10 mouse cellular contexts compared by ENCODE assay signal in the genomic region with DNA sequence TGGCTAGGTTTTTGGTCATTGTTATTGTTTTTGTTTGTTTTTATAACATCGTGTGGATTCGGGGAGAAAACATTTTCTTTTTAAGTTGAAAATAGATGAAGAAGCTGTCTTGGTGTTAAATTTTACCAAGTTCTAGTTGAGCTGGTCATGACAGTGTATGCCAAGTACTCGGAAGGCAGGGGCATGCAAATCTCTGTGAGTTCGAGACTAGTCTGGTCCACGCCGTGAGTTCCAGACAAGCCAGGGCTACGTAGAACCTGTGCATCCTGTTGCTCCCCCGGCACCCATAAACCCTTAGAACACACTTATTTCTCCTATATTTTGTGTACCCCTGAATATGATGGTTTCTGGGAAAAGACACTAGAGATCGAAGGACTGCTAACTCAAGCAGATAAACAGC. TPM values are rescaled to one million over a fixed set of nuclear protein-coding genes. Genes with fewer than 3 reads are reported as not detected.
DNase-seq lines count a peak whose midpoint lies in the region; ATAC-seq and TF ChIP-seq lines count a peak whose summit lies in the region.
"Had no signal": no experiment of that assay in that cellular context is flagged by ENCODE, and none has a peak within 500 bp of the region (broad histone marks: within the 10 kb centered on the region; RNA-seq: fewer than 3 reads in every experiment).

No protein-coding gene starts in this region.

- ATAC-seq in megakaryocyte, adult 5-6 weeks (ENCODE audit: poor library complexity, severe bottlenecking), result no peak
- no peak for ATAC-seq in forebrain, embryonic 11.5 days (replicated peaks; ENCODE audit: low FRiP score)
- no peak for ATAC-seq in limb, embryonic 14.5 days (ENCODE audit: low FRiP score, low read depth)
- ATAC-seq in stomach, embryonic 15.5 days (ENCODE audit: insufficient read depth, low FRiP score, low read depth), result no peak

- intact Hi-C loops in left cerebral cortex, adult 2 months (cut with DNase I), result loop anchor here (2.0 kb wide), 1 partner anchor 37 kb away; a partner anchor contains a TSS

- H3K4me3 ChIP-seq in megakaryocyte, embryonic 14.5 days (replicated peaks), result peak overlapping the region; percentile 99
- H3K4me3 ChIP-seq in forebrain, embryonic 11.5 days (ENCODE audit: low read depth, low read length), result peak overlapping the region; percentile 91
- H3K4me3 ChIP-seq in limb, embryonic 14.5 days (replicated peaks; ENCODE audit: low read length), result peak overlapping the region; percentile 81
- peak overlapping the region; percentile 81 for H3K4me3 ChIP-seq in stomach, embryonic 15.5 days (replicated peaks)
- no peak overlapping the region for H3K4me3 ChIP-seq in left cerebral cortex, adult 2 months

- TF ChIP-seq POLR2A in limb, embryonic 14.5 days (IDR thresholded peaks at IDR 0.05; ENCODE audit: borderline replicate concordance, extremely low read depth, insufficient read depth, insufficient read length), result no peak

- no peaks in the 10 kb centered on the region for H3K27me3 ChIP-seq in megakaryocyte, embryonic 14.5 days (replicated peaks)
- H3K27me3 ChIP-seq in forebrain, embryonic 11.5 days (ENCODE audit: control insufficient read depth, insufficient read depth, low read length), result no peaks in the 10 kb centered on the region
- H3K27me3 ChIP-seq in limb, embryonic 14.5 days (ENCODE audit: control insufficient read depth, insufficient read depth, low read length), result no peaks in the 10 kb centered on the region
- H3K27me3 ChIP-seq in stomach, embryonic 15.5 days (replicated peaks), result no peaks in the 10 kb centered on the region

- 64% methylated on average over 9 of the region's 9 CpGs for WGBS in forebrain, embryonic 11.5 days
- 58% methylated on average over 9 of the region's 9 CpGs for WGBS in limb, embryonic 14.5 days
- 59% methylated on average over 9 of the region's 9 CpGs for WGBS in stomach, embryonic 15.5 days

- DNase-seq in forebrain, embryonic 11.5 days (ENCODE audit: low spot score), result no peak
- DNase-seq in limb, embryonic 14.5 days (ENCODE audit: low spot score), result no peak
- DNase-seq in left cerebral cortex, adult 2 months (ENCODE audit: extremely low spot score in 1 of 2, low spot score in 2 of 2), result no peak
- DNase-seq in right cerebral cortex, adult 18-20 months, result no peak
- DNase-seq in cerebellum, postnatal 14 days, result no peak

- H3K9ac ChIP-seq in forebrain, embryonic 11.5 days (ENCODE audit: low read length), result peak overlapping the region; percentile 93
- H3K9ac ChIP-seq in limb, embryonic 14.5 days (ENCODE audit: low read depth, low read length, severe bottlenecking), result peak overlapping the region; percentile 77
- no peak overlapping the region for H3K9ac ChIP-seq in stomach, embryonic 15.5 days

- H3K4me1 ChIP-seq in megakaryocyte, embryonic 14.5 days, result peaks cover 43% of the 10 kb centered on the region
- H3K4me1 ChIP-seq in forebrain, embryonic 11.5 days (replicated peaks; ENCODE audit: control insufficient read depth, insufficient read depth, low read length), result peaks cover 3% of the 10 kb centered on the region; the same call in 1 of the 2 replicates
- H3K4me1 ChIP-seq in limb, embryonic 14.5 days (ENCODE audit: control insufficient read depth, insufficient read depth, low read length), result peaks cover 12% of the 10 kb centered on the region
- peaks cover 11% of the 10 kb centered on the region; the same call in 1 of the 2 replicates for H3K4me1 ChIP-seq in stomach, embryonic 15.5 days

- H3K27ac ChIP-seq in forebrain, embryonic 11.5 days (ENCODE audit: low read depth, low read length), result no peak overlapping the region
- no peak overlapping the region for H3K27ac ChIP-seq in limb, embryonic 14.5 days (replicated peaks; ENCODE audit: low read depth, low read length)
- no peak overlapping the region for H3K27ac ChIP-seq in stomach, embryonic 15.5 days
- no peak overlapping the region for H3K27ac ChIP-seq in left cerebral cortex, adult 2 months

- H3K36me3 ChIP-seq in megakaryocyte, embryonic 14.5 days (replicated peaks; ENCODE audit: low read length), result peaks cover 47% of the 10 kb centered on the region
- H3K36me3 ChIP-seq in forebrain, embryonic 11.5 days (ENCODE audit: control insufficient read depth, insufficient read depth, low read length), result no peaks in the 10 kb centered on the region
- peaks cover 32% of the 10 kb centered on the region for H3K36me3 ChIP-seq in limb, embryonic 14.5 days (ENCODE audit: control insufficient read depth, insufficient read depth, low read length)
- peaks cover 11% of the 10 kb centered on the region; the same call in 1 of the 2 replicates for H3K36me3 ChIP-seq in stomach, embryonic 15.5 days

- no peaks in the 10 kb centered on the region for H3K9me3 ChIP-seq in megakaryocyte, embryonic 14.5 days
- H3K9me3 ChIP-seq in forebrain, embryonic 11.5 days (ENCODE audit: control insufficient read depth, low read length), result no peaks in the 10 kb centered on the region
- H3K9me3 ChIP-seq in limb, embryonic 14.5 days (ENCODE audit: control insufficient read depth, low read length), result no peaks in the 10 kb centered on the region
- H3K9me3 ChIP-seq in stomach, embryonic 15.5 days, result no peaks in the 10 kb centered on the region

- no peak for TF ChIP-seq CTCF in left cerebral cortex, adult 2 months (IDR thresholded peaks at IDR 0.05)

- peak overlapping the region; percentile 67 for H3K4me2 ChIP-seq in forebrain, embryonic 11.5 days (ENCODE audit: low read depth, low read length, severe bottlenecking)
- H3K4me2 ChIP-seq in limb, embryonic 14.5 days (replicated peaks; ENCODE audit: low read depth, low read length, severe bottlenecking), result peak overlapping the region; percentile 65
- H3K4me2 ChIP-seq in stomach, embryonic 15.5 days, result peak overlapping the region; percentile 90

RNA-seq across cellular contexts. Expression of a gene that starts 0.9 kb away (rescaled TPM):
- polyA plus RNA-seq in megakaryocyte, embryonic 14.5 days (2012; ENCODE audit: insufficient read depth, low replicate concordance), result 1.3 TPM in 1 of 2 replicates, not detected in the other
- 7.3 and 8.1 TPM in 2 replicates for total RNA-seq in megakaryocyte, adult 5-6 weeks (2015)
- 19.7 and 22.0 TPM in 2 replicates for total RNA-seq in megakaryocyte, adult 5-6 weeks (2017)
- polyA plus RNA-seq in forebrain, embryonic 11.5 days (2014; fragmentation: Nextera tagmentation; extraction: Ambion mirVana), result 29.9 and 34.3 TPM in 2 replicates
- polyA plus RNA-seq in limb, embryonic 14.5 days (2012; rRNA removed), result 15.4 and 17.2 TPM in 2 replicates
- polyA plus RNA-seq in limb, embryonic 14.5 days (2014; fragmentation: Nextera tagmentation; extraction: Ambion mirVana), result 11.6 and 13.9 TPM in 2 replicates
- polyA plus RNA-seq in stomach, embryonic 15.5 days (2015; fragmentation: Nextera tagmentation; extraction: Ambion mirVana), result 18.3 and 18.6 TPM in 2 replicates
- total RNA-seq in left cerebral cortex, adult 2 months (2021), result under 1 TPM; 0.38 to 0.47 TPM

RNA-seq across cellular contexts. Expression of a gene that starts 1.0 kb away (rescaled TPM):
- 1.3 TPM in 1 of 2 replicates, not detected in the other for polyA plus RNA-seq in megakaryocyte, embryonic 14.5 days (2012; ENCODE audit: insufficient read depth, low replicate concordance)
- total RNA-seq in megakaryocyte, adult 5-6 weeks (2015), result 20.0 and 24.7 TPM in 2 replicates
- total RNA-seq in megakaryocyte, adult 5-6 weeks (2017), result 9.9 and 11.8 TPM in 2 replicates
- 10.9 and 11.5 TPM in 2 replicates for polyA plus RNA-seq in forebrain, embryonic 11.5 days (2014; fragmentation: Nextera tagmentation; extraction: Ambion mirVana)
- 25.9 and 27.8 TPM in 2 replicates for polyA plus RNA-seq in limb, embryonic 14.5 days (2012; rRNA removed)
- 15.7 and 17.2 TPM in 2 replicates for polyA plus RNA-seq in limb, embryonic 14.5 days (2014; fragmentation: Nextera tagmentation; extraction: Ambion mirVana)
- 11.8 and 15.1 TPM in 2 replicates for polyA plus RNA-seq in stomach, embryonic 15.5 days (2015; fragmentation: Nextera tagmentation; extraction: Ambion mirVana)
- total RNA-seq in left cerebral cortex, adult 2 months (2021), result 10 to 100 TPM; 30.9 to 35.4 TPM

RNA-seq across cellular contexts. Expression of a gene that starts 27.3 kb away (rescaled TPM):
- polyA plus RNA-seq in megakaryocyte, embryonic 14.5 days (2012; ENCODE audit: insufficient read depth, low replicate concordance), result not detected in 2 replicates
- not detected in 2 replicates for total RNA-seq in megakaryocyte, adult 5-6 weeks (2015)
- not detected in 2 replicates for total RNA-seq in megakaryocyte, adult 5-6 weeks (2017)
- not detected in 2 replicates for polyA plus RNA-seq in forebrain, embryonic 11.5 days (2014; fragmentation: Nextera tagmentation; extraction: Ambion mirVana)
- polyA plus RNA-seq in limb, embryonic 14.5 days (2012; rRNA removed), result not detected in 2 replicates
- not detected in 2 replicates for polyA plus RNA-seq in limb, embryonic 14.5 days (2014; fragmentation: Nextera tagmentation; extraction: Ambion mirVana)
- polyA plus RNA-seq in stomach, embryonic 15.5 days (2015; fragmentation: Nextera tagmentation; extraction: Ambion mirVana), result not detected in 2 replicates
- total RNA-seq in left cerebral cortex, adult 2 months (2021), result not detected
- total RNA-seq: left cerebral cortex, adult 8-10 months had no signal
- polyA plus RNA-seq: frontal cortex, adult 2 months had no signal

RNA-seq across cellular contexts. Expression of a gene that starts 33.9 kb away (rescaled TPM):
- polyA plus RNA-seq in megakaryocyte, embryonic 14.5 days (2012; ENCODE audit: insufficient read depth, low replicate concordance), result 2.0 TPM in 1 of 2 replicates, not detected in the other
- 5.2 and 11.7 TPM in 2 replicates for total RNA-seq in megakaryocyte, adult 5-6 weeks (2015)
- 1.8 and 3.4 TPM in 2 replicates for total RNA-seq in megakaryocyte, adult 5-6 weeks (2017)
- 6.0 and 6.1 TPM in 2 replicates for polyA plus RNA-seq in forebrain, embryonic 11.5 days (2014; fragmentation: Nextera tagmentation; extraction: Ambion mirVana)
- 16.1 and 16.5 TPM in 2 replicates for polyA plus RNA-seq in limb, embryonic 14.5 days (2012; rRNA removed)
- polyA plus RNA-seq in limb, embryonic 14.5 days (2014; fragmentation: Nextera tagmentation; extraction: Ambion mirVana), result 11.2 and 14.9 TPM in 2 replicates
- 8.3 and 9.8 TPM in 2 replicates for polyA plus RNA-seq in stomach, embryonic 15.5 days (2015; fragmentation: Nextera tagmentation; extraction: Ambion mirVana)
- 1 to 10 TPM; 1.6 to 1.8 TPM for total RNA-seq in left cerebral cortex, adult 2 months (2021)

RNA-seq across cellular contexts. Expression of a gene that starts 37.7 kb away (rescaled TPM):
- polyA plus RNA-seq in megakaryocyte, embryonic 14.5 days (2012; ENCODE audit: insufficient read depth, low replicate concordance), result 3.2 and 13.7 TPM in 2 replicates
- total RNA-seq in megakaryocyte, adult 5-6 weeks (2015), result 52.7 and 55.5 TPM in 2 replicates
- total RNA-seq in megakaryocyte, adult 5-6 weeks (2017), result 45.4 and 57.0 TPM in 2 replicates
- 12.3 and 14.0 TPM in 2 replicates for polyA plus RNA-seq in forebrain, embryonic 11.5 days (2014; fragmentation: Nextera tagmentation; extraction: Ambion mirVana)
- 15.0 and 18.3 TPM in 2 replicates for polyA plus RNA-seq in limb, embryonic 14.5 days (2012; rRNA removed)
- 7.6 and 7.8 TPM in 2 replicates for polyA plus RNA-seq in limb, embryonic 14.5 days (2014; fragmentation: Nextera tagmentation; extraction: Ambion mirVana)
- 6.4 TPM in 2 replicates for polyA plus RNA-seq in stomach, embryonic 15.5 days (2015; fragmentation: Nextera tagmentation; extraction: Ambion mirVana)
- total RNA-seq in left cerebral cortex, adult 2 months (2021), result 10 to 100 TPM; 14.4 to 16.8 TPM
